Mouse (Mus musculus): ENCODE data around the gene Casz1.
A peak's percentile ranks its signal among the peaks of the same experiment; 100 is the strongest.

Casz1 gene

GRCm38 (mm10) chr4:148804137-148804779 lies at the start of gene Casz1:
Gene Casz1, plus strand, starts transcription at chr4:148804429.
- DNase-seq (ENCODE audit: extremely low read depth, insufficient read length, low spot score), result peak; percentile 75

GRCm38 (mm10) chr4:148758863-148759262 lies 45.4 kb upstream of the Casz1 start:
- DNase-seq (ENCODE audit: extremely low read depth, insufficient read length, low spot score), result no peak

GRCm38 (mm10) chr4:148760152-148760551 lies 44.1 kb upstream of the Casz1 start:
- DNase-seq (ENCODE audit: extremely low read depth, insufficient read length, low spot score), result no peak

GRCm38 (mm10) chr4:148766021-148766775 lies 38.0 kb upstream of the Casz1 start:
- DNase-seq (ENCODE audit: extremely low read depth, insufficient read length, low spot score), result no peak

GRCm38 (mm10) chr4:148767655-148768305 lies 36.4 kb upstream of the Casz1 start:
- no peak for DNase-seq (ENCODE audit: extremely low read depth, insufficient read length, low spot score)

- DNase-seq (ENCODE audit: extremely low read depth, insufficient read length, low spot score), result no peak
Observed at GRCm38 (mm10) chr4:148768649-148769048, 35.6 kb upstream of the Casz1 start.

GRCm38 (mm10) chr4:148770582-148771408 lies 33.4 kb upstream of the Casz1 start:
- no peak for DNase-seq (ENCODE audit: extremely low read depth, insufficient read length, low spot score)

GRCm38 (mm10) chr4:148771409-148771929 lies 32.8 kb upstream of the Casz1 start:
- DNase-seq (ENCODE audit: extremely low read depth, insufficient read length, low spot score), result no peak

- no peak for DNase-seq (ENCODE audit: extremely low read depth, insufficient read length, low spot score)
Observed at GRCm38 (mm10) chr4:148772658-148773057, 31.6 kb upstream of the Casz1 start.

- DNase-seq (ENCODE audit: extremely low read depth, insufficient read length, low spot score), result no peak
Observed at GRCm38 (mm10) chr4:148774036-148774435, 30.2 kb upstream of the Casz1 start.

- no peak for DNase-seq (ENCODE audit: extremely low read depth, insufficient read length, low spot score)
Observed at GRCm38 (mm10) chr4:148775476-148776269, 28.6 kb upstream of the Casz1 start.

- no peak for DNase-seq (ENCODE audit: extremely low read depth, insufficient read length, low spot score)
Observed at GRCm38 (mm10) chr4:148780097-148780621, 24.1 kb upstream of the Casz1 start.

- no peak for DNase-seq (ENCODE audit: extremely low read depth, insufficient read length, low spot score)
Observed at GRCm38 (mm10) chr4:148781516-148781915, 22.7 kb upstream of the Casz1 start.

- no peak for DNase-seq (ENCODE audit: extremely low read depth, insufficient read length, low spot score)
Observed at GRCm38 (mm10) chr4:148782880-148783279, 21.3 kb upstream of the Casz1 start.

- DNase-seq (ENCODE audit: extremely low read depth, insufficient read length, low spot score), result no peak
Observed at GRCm38 (mm10) chr4:148783760-148784159, 20.5 kb upstream of the Casz1 start.

- no peak for DNase-seq (ENCODE audit: extremely low read depth, insufficient read length, low spot score)
Observed at GRCm38 (mm10) chr4:148785053-148785567, 19.1 kb upstream of the Casz1 start.

- no peak for DNase-seq (ENCODE audit: extremely low read depth, insufficient read length, low spot score)
Observed at GRCm38 (mm10) chr4:148785995-148786394, 18.2 kb upstream of the Casz1 start.

GRCm38 (mm10) chr4:148790940-148791339 lies 13.3 kb upstream of the Casz1 start:
- no peak for DNase-seq (ENCODE audit: extremely low read depth, insufficient read length, low spot score)

GRCm38 (mm10) chr4:148795038-148795437 lies 9.2 kb upstream of the Casz1 start:
- no peak for DNase-seq (ENCODE audit: extremely low read depth, insufficient read length, low spot score)

Data from 3134 (cell line).